Mouse (Mus musculus) urinary bladder, postnatal 25 days (tissue): ENCODE measurements around the gene Olfr1491.

Experiments
- DNase-seq: peaks from one replicate; pipeline ENCODE4 v3.0.0; 2022; ENCODE audit warnings: low spot score

Gene Olfr1491

DNA sequence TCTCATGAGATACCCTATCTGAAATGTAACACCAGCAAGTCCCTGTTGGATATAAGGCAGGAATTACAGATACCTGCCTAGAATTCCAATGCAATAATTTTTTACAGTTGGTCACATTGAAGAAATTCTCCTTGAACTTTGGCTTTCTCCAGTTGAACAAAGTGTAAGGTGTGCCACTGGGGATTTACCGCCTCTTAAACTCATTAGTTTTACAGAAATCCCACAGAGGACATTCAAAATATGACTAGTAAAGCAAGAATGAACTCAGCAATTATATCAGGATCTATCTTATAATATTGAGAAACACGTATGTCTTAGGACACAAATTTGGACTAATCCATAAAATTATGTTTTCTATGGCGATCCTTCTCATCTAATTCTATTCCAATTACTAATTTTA, at the start of gene Olfr1491:
Gene Olfr1491 (plus strand): TSS at position 301 of the 400 bp plus-strand sequence.
- no peak for DNase-seq

DNA sequence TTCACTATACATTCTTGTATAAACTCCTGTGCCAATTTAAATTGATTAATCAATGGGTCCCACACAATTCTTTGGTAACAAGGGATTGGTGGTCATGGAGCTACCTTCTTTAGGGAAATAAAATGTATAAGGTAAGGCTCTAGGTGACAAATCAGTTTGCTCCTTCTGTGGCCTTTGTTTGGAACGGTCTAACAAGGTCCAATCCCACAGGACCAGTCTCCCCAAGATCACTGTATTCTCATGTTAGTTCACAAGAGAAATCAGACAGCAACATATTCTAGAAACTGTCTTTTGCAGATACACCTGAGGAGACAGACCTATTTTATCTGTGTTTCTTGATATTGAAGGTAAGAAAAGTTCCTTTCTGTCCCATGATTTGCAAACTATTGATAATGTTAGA, 46.3 kb upstream of the Olfr1491 start, which contains the start of gene Olfr1490:
Gene Olfr1490 (plus strand): TSS at position 301 of the 400 bp plus-strand sequence.
- DNase-seq = no peak

DNA sequence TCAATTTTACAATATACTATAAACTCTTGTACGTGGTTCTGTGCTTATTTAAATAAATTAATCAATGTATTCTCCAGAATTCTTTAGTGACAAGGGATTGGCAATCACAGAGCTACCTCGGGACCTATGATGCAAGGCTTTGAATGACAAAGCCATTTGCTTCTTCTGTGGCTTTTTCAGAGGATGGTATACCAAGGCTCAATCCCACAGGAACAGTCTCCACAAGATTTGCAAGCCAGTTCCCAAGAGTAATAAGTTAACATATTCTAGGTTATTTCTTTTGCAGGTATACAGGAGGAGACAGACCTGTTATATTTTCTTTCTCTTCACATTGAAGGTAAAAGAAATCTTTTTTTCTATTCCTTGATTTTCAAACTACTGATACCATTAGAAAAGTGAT, 25.9 kb downstream of the Olfr1491 start, which contains the start of gene Olfr1493-ps1:
Gene Olfr1493-ps1 (plus strand): TSS at position 301 of the 400 bp plus-strand sequence.
- no peak for DNase-seq

DNA sequence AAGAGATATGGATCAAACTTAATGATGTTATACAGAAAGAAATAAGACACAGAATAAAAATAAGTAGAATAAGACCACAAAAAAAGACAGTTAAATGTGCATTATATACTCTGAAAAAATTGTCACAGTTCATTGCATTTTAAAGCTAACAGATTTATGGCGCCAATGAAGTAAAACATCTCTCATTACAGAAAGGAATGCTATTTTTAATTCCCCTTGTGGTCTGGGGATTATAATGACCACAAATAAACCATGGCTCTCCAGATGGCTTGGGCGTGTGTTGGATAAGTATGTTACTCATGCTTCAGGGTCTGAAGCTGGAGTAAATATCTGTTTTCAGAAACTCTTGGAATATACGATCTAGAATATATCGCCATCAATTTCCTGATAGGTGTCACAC, 42.4 kb downstream of the Olfr1491 start, which contains the start of gene Olfr1494:
Gene Olfr1494 (plus strand): TSS at position 301 of the 400 bp plus-strand sequence.
- DNase-seq = no peak

DNA sequence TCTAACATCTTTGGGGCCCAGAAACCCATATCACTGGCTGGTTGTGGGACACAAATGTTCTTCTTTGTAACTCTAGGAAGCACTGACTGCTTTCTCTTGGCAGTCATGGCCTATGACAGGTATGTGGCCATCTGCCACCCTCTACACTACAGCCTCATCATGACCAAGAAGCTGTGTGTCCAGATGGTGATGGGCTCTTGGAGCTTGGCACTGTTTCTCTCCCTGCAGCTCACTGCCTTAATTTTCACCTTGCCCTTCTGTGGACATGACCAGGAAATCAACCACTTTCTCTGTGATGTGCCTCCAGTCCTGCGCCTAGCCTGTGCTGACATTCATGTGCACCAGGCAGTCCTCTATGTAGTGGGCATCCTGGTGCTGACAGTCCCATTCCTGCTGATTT, 52.3 kb downstream of the Olfr1491 start:
- no peak for DNase-seq
